Mouse (Mus musculus): ENCODE measurements around the gene Bank1.
"Not testable (repeated sequence)": the region's sequence is repeated elsewhere in the genome, so short reads cannot be mapped to it uniquely, and the experiment has no call there.

Gene Bank1

DNA sequence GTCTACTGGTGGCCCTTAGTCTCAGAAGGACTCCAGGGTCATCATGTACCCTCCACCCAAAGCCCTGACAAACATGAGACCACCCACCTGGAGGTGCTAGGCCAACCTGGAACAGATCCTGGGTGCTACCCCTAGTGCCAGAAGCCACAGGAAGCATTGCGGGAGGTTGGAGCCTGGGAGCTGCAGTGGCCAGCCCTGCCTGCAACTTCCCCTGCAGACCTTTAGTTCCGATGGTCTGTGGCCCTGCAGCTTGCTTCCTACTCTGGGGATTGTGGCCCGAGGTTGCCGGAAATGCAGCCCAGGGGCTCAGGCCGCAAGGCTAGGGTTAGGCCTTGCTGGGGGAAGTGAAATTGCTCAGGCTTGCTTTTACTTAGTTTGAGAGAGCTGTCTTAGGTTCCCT, at the start of gene Bank1:
Gene Bank1 (minus strand): TSS at position 284 of the 400 bp plus-strand sequence.
- DNase-seq (ENCODE audit: low read depth, low spot score), result no peak

DNA sequence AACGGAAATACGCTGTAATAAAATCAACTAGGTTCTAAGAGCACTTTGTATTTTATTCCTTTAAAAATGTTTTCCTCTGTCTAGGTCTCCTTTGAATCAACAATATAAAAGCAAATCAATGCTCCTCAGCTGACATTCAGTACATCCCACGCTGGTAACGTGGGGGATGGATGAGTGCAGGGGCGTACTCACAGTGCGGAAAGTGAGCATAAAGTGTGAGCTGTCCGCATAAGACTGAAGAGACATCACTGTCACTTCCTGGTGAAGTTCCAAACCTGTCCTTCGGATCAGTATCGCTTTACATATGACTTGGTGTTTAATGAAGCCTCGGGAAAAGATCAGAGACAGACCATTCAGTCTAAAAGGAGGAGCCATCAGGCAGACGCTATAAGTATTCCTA, 44.0 kb upstream of the Bank1 start:
- no peak for DNase-seq (ENCODE audit: low read depth, low spot score)

DNA sequence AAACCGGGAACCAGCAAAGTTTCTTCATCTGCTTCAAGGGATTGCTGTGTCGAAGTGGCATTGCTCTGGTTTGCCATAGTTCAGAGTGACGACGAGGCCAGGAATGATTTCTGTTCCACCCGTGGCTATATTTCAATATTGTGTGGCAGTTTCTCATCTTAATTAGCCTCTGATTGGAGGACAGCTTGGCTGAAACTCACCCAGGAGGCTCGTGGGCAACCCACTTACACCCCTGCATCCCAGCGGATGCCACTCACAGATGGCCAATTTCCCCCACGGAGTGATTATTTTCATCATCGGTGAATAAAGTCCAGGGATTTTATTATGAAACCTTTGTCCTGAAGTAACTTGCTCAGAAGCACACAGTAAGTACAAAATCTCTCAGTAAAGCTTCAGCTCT, 43.6 kb upstream of the Bank1 start:
- no peak for DNase-seq (ENCODE audit: low read depth, low spot score)

DNA sequence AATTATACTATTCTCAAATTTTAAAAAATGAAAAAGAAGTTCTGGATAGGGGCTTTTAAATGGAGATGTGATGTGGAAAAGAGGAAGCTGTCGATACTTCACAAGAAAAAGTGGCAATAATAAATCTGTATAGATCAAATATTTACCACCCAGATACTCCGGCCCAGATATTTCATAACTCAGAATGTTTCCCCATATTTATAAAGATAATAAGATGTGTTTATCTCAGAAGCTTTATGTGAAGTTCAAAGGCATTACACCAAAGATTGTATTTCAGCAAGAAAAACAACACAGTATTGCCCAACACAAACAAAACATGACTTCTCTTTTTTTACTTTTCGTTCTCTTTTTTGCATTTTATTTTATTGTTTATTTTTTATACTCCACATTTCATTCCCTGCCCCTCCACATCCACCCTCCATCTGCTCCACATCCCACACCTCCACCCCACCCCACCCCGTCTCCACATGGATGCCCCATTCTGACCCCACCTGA, 42.7 kb upstream of the Bank1 start:
- no peak for DNase-seq (ENCODE audit: low read depth, low spot score)

DNA sequence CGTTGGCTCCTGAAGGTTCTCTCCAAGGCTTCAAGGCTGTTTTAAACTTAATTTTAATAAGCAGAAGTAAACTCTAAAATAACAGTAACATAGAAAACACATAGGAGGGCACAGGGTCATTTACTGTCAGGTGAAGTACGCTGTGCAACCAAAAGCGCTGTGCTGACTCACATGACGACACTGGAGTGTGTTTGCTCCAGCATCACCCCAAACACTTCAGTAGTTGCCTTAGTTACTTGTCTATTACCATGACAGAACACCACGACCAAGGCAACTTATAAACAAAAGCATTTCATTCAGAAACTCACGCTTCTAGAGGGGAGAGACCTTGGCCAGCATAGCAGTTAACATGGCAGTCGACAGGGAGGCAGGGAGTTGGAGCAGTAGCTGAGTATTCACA, 23.8 kb upstream of the Bank1 start:
- DNase-seq (ENCODE audit: low read depth, low spot score), result no peak

DNA sequence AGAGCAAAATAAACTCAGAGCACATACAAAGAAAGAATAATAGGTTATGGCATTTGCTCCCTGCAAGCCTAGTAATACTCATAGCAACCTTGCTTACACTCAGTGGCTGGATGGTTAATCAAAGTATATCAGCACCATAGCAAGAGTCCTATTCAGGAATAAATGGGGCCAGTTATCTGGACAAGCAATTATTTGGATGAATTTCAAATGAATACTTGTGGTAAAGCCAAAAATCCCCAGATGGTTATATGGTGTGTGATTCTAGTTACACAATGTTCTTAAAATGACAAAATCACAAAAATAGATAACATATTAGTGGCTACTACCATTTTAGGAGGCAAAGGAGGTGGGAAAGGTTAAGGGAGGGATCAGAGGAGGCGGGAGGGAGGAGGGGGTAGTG, 22.7 kb upstream of the Bank1 start:
- DNase-seq (ENCODE audit: low read depth, low spot score), result no peak

DNA sequence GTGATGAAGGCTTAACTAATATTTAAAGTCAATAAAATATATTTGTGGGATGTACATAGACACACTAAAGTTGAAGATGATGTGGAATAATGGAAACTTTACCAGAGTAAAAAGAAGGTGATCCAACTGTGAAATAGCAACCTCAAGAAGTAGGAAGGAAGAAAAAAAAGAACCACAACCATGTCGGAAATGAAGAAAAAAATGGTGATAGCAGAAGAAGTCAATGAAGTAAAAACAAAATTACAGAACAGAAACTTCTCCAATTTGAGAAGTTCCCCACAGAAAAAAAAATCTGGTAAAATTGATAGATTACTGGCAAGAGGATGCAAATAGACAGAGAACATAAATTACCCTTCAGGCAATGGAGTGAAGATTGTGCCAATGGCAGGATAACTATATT, 21.4 kb upstream of the Bank1 start:
- no peak for DNase-seq (ENCODE audit: low read depth, low spot score)

DNA sequence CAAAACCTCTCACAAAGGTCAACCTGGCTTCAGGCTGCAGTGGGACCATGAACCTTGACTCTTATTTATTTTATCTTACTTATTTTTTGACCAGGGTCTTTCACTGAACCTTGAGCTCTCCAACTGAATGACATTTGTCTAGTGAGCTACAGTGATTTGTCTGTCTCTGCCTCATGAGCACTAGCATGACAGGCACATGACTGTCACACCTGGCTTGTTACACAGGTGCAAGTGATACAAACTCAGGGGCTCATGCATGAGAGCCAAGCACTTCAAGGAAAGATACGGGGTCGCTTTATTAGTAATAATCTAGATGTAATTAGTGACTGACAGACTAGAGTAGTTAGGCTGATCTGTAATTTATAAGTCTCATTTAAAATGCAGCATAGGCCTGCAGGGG, 16.0 kb upstream of the Bank1 start:
- DNase-seq (ENCODE audit: low read depth, low spot score), result no peak

DNA sequence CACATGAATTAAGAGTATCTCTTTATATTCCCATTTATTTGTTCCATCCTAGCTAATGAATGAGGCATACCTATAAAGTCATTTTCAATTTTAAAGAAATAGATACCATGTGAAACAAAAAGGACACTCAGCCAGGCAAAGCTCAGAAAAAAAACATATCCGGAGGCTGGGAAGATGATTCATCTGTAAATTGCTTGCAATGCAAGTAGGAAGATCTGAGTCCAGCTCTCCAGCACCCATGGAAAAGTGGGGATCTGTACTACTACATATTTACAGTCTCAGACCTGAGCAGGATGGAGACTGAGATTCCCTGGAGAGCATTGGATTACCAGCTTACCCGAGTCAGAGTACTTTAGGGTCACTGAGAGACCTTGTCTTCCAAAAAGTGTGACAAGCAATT, 14.0 kb upstream of the Bank1 start:
- DNase-seq (ENCODE audit: low read depth, low spot score), result no peak

DNA sequence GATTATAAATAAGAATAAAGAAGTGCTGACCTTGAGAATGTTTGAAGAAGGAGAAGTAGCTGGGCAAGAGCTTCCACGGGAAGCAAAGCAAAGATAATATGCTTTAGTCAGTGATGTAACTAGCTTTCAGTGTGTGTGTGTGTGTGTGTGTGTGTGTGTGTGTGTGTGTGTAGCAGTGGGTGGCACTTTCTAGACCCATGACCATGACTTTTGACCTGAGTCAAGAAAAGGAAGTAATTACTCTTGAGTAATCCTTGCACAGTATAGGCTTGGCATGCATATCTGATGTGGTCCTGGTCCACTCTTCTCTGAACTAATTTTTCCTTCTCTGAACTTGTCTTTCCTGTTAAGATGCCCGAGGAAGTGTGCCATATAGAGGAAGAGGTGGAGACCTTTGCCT, 5.3 kb upstream of the Bank1 start:
- DNase-seq (ENCODE audit: low read depth, low spot score), result no peak

DNA sequence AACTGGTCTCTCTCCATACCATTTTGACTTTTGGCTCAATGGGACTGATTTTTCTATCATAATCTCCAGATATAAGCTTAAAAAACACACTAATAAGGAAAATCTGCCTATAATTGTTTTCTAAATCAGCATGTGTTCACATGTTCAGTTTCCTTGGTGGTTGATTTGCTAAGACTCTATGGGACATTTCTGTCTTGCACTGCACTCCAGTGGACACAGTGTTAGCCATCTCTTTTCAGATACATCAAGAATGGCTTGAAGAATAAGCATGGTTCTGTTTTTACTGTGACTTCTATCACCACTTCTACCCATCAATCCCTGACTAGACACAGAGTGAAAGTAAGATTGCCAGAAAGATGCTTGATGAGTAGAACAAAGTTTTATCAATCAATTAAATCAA, 4.2 kb upstream of the Bank1 start:
- DNase-seq (ENCODE audit: low read depth, low spot score), result no peak

DNA sequence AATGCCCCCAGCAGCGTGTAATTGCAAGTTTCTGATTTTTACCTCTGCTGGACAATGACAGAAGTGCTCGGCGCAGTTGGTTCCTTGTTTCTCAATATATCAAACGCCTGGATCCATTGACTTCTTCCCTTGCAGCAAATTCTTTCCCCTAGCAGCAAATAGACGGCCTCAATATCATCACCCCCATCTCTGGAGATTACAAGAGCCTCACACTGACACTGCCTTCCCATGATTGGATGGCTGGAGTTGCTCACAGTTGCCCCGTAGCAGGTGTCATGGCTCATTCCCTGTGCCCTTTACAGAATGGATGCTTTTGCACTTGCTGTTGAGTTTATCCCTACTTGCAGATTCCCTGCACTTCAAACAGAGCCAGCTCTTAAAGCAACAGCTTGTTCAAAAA, 3.3 kb upstream of the Bank1 start:
- no peak for DNase-seq (ENCODE audit: low read depth, low spot score)

DNA sequence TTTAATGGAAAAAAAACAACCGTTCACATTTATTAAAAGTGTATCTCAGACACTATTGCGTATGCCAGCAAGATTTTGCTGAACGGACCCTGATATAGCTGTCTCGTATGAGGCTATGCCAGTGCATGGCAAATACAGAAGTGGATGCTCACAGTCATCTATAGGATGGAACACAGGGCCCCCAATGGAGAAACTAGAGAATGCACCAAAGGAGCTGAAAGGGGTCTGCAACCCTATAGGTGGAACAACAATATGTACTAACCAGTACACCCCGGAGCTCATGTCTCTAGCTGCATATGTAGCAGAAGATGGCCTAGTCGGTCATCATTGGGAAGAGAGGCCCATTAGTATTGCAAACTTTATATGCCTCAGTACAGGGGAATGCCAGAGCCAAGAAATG, 1.1 kb downstream of the Bank1 start:
- DNase-seq (ENCODE audit: low read depth, low spot score), result not testable (repeated sequence)

DNA sequence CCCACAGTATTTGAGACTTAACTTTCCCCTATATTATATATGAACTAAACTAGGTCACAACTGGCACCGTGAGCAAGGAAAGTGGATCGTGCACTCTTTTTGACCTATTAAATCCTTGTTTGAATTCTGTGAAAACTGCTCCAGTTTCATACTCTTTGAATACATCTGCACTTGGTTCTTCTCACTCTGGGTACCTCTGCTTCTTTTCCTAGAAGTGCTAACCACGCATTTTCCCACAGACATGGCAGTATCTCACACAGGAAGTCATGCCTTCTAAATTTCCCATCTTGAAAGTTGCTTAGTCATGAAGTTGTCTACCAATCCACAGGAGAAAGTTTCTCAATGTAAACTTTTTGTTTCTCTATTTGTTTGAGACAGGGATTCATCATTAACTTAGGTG, 3.9 kb downstream of the Bank1 start:
- no peak for DNase-seq (ENCODE audit: low read depth, low spot score)

DNA sequence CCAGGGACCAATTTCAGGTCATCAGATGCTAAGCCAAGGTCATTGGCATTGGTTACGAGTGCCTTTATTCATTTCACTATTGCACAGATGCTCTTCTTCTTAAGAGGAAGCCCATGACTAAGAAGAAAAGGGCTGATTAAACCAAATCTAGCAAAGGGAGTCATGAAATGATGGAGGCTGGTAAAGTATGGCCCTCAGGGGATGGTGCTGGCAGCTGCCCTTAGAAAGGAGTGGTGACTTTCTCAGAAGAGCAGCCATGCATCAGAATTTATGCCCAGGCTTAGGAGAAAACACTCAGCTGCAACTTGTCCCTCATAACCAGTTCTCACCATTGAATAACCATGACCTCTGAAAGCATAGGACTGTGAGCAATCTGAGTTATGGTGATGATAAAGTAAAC, 17.4 kb downstream of the Bank1 start:
- DNase-seq (ENCODE audit: low read depth, low spot score), result no peak

DNA sequence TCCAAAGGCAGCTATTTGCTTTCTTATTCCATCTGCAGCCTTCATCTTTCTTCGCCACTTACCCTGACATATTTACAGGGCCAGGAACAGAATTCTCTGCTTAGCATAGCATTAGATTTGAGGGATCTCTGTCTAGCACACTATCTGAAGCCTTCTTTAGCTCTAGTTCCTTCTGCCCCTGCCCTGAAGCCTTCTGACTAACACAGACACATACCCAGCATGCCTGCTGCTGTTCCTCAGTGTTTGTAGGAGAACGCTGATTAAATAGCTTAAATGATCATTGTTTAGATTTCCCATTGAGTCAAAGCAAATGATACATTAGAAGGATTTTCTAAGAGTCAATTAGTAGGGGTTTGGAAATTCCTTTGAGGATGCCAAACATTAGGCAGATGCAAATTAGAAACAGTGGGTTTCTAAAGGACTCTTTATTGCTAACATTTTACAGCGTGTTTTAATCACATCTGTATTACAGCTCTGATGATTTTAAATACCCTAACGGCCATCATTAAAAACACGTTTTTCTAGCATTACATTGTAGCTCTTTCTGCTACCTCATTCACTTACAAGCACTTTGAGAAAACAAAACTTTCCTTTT, 19.2 kb downstream of the Bank1 start:
- no peak for DNase-seq (ENCODE audit: low read depth, low spot score)

DNA sequence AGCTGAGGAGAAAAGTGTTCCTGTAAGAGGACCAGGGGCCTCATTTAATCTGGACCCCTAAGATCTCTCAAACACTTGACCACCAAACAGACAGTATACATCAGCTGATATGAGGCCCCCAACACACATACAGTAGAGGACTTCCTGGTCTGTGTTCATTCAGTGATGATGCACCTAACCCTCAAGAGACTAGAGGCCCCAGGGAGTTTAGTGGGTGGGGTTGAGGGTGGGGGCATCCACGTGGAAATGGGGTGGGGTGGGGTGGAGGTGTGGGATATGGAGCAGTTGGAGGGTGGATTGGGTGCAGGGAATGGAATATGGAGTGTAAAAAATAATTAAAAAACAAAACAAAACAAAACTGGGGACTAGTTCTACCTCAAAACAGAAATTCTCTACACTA, 23.3 kb downstream of the Bank1 start:
- no peak for DNase-seq (ENCODE audit: low read depth, low spot score)

DNA sequence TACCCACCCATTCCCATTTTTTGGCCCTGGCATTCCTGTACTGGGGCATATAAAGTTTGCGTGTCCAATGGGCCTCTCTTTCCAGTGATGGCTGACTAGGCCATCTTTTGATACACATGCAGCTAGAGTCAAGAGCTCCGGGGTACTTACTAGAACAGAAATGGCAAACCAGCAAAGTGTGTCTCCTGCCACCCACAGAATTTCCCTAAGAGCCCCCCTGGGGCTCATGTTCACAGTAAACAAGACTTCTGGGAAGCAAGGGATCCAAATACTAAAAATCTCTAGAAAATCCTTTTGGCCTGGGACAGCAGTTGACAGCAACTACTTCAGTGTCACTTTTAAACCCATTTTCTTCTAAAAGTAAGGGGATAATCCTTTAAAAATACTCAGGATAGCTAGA, 25.1 kb downstream of the Bank1 start:
- not testable (repeated sequence) for DNase-seq (ENCODE audit: low read depth, low spot score)

DNA sequence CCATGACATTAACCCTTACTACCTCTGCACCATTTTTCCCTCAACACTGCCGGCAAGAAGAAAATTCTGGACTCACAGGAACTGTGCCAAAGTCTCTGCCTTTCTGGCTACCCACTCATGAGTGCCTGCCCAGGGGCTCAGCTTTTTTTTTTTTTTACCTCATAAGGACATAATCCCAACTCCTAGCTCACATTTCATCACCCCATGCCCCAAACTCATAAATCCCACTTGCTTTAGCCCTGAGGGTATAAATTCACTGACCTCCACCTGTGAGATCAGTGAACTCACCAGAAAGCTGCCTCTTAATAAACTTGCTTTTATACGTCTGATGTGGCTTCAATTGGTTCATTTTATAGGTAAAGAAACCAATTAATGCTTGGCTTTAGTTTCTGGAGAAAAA, 28.5 kb downstream of the Bank1 start:
- DNase-seq (ENCODE audit: low read depth, low spot score), result peak; percentile 87

DNA sequence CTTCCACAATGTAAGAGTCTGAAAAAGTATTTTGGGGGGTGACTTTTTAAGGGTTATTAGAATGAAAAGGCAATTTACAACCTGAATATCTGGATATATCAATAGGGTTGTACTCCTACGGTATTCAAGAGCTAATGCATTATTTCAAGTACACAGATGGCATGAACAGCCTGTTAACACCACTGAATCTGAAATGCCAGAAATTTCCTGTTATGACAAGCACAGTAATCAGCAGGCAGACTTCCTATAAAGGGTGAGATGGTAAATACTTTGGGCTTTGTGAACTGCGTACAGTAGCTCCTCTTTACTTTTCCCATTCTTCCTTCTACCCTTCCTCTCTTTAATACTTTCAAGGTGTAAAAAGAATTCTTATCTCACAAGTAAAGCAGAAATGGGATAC, 30.6 kb downstream of the Bank1 start:
- DNase-seq (ENCODE audit: low read depth, low spot score), result no peak

DNA sequence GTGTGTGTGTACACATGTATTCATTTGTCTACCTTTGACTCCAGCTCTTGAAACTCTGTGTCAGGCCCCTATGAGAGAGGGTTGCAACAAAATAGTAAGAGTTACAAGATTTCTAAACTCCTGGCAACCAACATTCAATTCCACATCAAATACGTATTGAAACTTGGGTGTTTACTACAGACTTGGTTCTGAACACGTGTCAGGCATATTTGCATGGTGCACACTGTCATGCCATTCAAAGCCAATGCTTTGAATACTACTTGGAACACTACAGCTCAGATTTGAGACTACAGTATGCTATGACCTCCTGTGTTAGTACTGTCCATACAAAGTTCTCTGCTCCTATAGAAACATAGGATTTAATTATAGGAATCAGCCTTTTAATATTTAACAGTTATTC, 38.0 kb downstream of the Bank1 start:
- DNase-seq (ENCODE audit: low read depth, low spot score), result no peak

DNA sequence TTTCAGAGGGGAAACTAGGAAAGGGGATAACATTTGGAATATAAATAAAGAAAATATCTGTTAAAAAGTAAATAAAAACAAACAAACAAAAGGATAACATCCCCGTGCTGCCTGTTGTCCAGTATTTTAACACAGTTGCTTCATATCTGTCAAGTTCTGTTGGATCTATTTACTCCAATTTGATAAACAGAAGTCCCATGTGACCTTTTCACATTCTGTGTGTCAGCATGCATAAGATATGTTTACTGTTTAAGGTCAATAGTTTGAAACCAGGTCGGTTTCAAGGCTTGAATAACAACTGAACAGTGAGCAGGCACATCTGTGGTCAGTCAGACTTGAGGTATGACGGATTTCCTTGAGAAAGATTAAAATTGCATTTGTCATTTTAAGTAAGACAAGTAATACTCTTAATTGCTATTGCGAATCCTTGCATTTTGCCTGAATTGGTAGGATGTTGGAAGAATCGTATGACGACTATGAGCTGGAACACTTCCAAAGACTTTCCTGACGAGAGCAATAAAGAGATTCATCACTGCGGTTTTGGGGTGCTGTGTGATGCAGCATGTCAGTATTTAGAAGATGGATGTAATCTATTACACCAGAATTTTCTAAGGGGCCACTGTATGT, 60.8 kb downstream of the Bank1 start:
- DNase-seq (ENCODE audit: low read depth, low spot score), result no peak

DNA sequence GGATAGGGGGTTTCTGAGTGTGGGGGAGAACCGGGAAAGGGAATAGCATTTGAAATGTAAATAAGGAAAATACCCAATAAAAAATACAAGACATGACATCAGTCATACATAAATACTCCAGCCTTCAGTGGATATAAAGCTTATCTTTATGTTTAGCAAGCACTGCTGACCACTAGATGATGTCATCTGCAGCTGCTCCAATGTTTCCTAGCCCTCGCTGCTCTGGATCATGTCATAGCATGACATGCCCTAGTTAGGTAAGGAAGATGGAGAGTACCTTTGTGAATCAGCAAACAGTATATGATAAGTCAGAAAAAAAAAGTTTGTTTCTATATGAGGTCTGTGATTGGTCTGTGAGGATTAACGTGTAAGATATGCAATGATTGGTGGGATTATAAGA, 68.1 kb downstream of the Bank1 start:
- DNase-seq (ENCODE audit: low read depth, low spot score), result no peak

DNA sequence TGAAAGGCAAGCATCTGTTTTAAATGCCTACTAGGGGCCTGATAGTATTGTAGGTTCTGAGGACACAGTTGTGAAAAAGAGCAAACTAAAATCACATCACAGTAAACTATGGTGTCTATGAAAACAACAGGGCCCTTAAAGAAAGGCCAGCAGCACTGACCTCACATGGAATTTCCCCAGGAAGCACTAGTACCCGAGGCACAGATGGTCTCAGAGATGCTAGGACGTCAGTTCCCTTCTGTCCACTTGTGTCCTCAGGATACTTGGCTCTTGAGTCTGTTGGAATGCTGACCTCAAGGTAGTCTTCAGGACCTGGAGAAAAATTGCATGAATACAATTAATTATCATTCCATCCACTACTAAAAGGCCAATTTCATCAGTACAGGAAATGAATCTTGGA, 71.2 kb downstream of the Bank1 start:
- no peak for DNase-seq (ENCODE audit: low read depth, low spot score)
